Mouse (Mus musculus) embryonic fibroblast, embryonic 13.5 days (primary cell): ENCODE results near the gene Raver2.

Experiments
- CTCF ChIP-seq: IDR thresholded peaks from 2 replicates; pipeline ENCODE4 v1.5.1; 2011; ENCODE audit warnings: mild to moderate bottlenecking, control low read depth, low read length, moderate library complexity, borderline replicate concordance; ENCODE audit not compliant: insufficient read depth
- POLR2A ChIP-seq: IDR thresholded peaks from 2 replicates; pipeline ENCODE4 v1.6.1; 2011; ENCODE audit warnings: low read depth, mild to moderate bottlenecking, control low read depth, low read length, moderate library complexity

GRCm38 (mm10) chr4:101069154-101069971, 580 bp downstream of the Raver2 start:
- TF ChIP-seq CTCF: no peak
- TF ChIP-seq POLR2A: no peak
